Mouse (Mus musculus) gastrocnemius, adult 2 months (tissue): ENCODE data around the gene Plod2. TPM values are rescaled to one million over a fixed set of nuclear protein-coding genes. Genes with fewer than 3 reads are reported as not detected.
A peak's percentile ranks its signal among the peaks of the same experiment; 100 is the strongest.

ENCODE experiments used
- DNase-seq: peaks from one replicate; pipeline ENCODE4 v3.0.0; 2022
- H3K27ac ChIP-seq: fragments of 200-600 bp; 2 replicates; pipeline ENCODE4 v1.8.1; 2022; ENCODE audit warnings: mild to moderate bottlenecking
- H3K4me3 ChIP-seq: fragments of 200-600 bp; 2 replicates; pipeline ENCODE4 v1.8.1; 2022; ENCODE audit warnings: mild to moderate bottlenecking, moderate library complexity
- CTCF ChIP-seq: fragments of 200-600 bp; IDR thresholded peaks from 2 replicates; pipeline ENCODE4 v1.8.1; 2022; ENCODE audit warnings: antibody characterized with exemption, mild to moderate bottlenecking, moderate library complexity
- intact Hi-C: fragments of 180-260 bp; cut with DNase I; formaldehyde crosslinking; loops from one replicate; pipeline ENCODE4 v1.15.1; 2025
- total RNA-seq, 2 experiments: library from RNA; stranded (reverse); gene quantifications; 2 replicates each; pipeline ENCODE4 v1.2.3; 2021

Plod2 gene
- total RNA-seq, 2 experiments from 2014 or later: 1.8 to 6.6 TPM

GRCm38 (mm10) chr9:92594491-92594890 is 52.5 kb downstream of the Plod2 start:
- DNase-seq: no peak
- H3K4me3 ChIP-seq: no peak overlapping the region
- intact Hi-C loops: no loop called here
- H3K27ac ChIP-seq: no peak overlapping the region
- TF ChIP-seq CTCF: no peak

DNA sequence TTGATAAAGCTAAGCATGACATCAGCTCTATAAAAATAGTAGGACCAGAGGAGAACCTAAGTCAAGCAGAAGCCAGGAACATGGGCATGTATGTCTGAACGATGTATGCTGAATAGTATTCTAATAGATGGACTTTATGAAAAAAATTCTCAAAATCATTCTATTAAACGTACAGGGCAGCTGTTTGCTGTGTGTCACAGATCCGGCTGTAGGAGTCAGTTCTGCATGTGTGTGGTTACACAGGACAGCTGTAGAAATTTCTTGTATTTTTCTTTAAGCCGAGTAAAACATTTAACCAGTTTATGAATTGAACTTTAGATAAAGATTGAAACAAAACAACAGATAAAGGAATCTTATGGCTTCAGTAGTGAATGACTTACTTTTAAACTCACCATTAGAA is 53.3 kb downstream of the Plod2 start:
- no peak for TF ChIP-seq CTCF
- no peak overlapping the region for H3K27ac ChIP-seq
- no peak for DNase-seq
- no peak overlapping the region for H3K4me3 ChIP-seq
- intact Hi-C loops: loop anchor here (5.0 kb wide), 1 partner anchor 53 kb away; the partner anchor contains the start of gene Plod2

- DNase-seq: no peak
- Histone ChIP-seq H3K4me3 (no peak overlapping the region), H3K27ac (peak overlapping the region; percentile 67)
- intact Hi-C loops: loop anchor here (5.0 kb wide), 1 partner anchor 55 kb away; the partner anchor contains the start of gene Plod2
- no peak for TF ChIP-seq CTCF
Measured at GRCm38 (mm10) chr9:92596916-92597547, 55.0 kb downstream of the Plod2 start.

DNA sequence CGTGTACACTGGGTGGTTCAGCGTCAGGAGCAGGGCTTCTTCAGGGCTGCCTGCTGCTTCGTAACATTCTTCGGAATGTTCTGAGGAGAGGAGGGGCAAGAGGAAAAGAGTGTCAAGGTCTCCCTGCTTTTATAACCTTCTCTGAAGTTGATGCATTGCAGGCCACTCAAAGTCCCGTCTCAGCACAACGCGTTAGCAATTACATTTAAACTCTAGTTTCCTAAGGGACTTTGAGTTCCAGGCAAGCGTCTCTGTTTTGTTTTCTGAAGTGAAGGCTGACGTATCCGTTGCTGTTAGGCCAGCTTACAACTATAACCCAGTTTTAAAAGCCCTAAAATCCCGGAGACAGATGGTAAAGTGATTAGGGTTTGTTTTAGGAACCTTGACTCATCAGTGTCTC is 55.8 kb downstream of the Plod2 start:
- intact Hi-C loops: loop anchor here (5.0 kb wide), 1 partner anchor 55 kb away; the partner anchor contains the start of gene Plod2
- DNase-seq: peak; percentile 31
- Histone ChIP-seq H3K4me3 (no peak overlapping the region), H3K27ac (peak overlapping the region; percentile 67)
- no peak for TF ChIP-seq CTCF

- no peak overlapping the region for H3K27ac ChIP-seq
- intact Hi-C loops: loop anchor here (5.0 to 10.0 kb wide), 2 partner anchors 58 to 455 kb away; partner anchors contain the start of gene Plod2
- TF ChIP-seq CTCF: no peak
- DNase-seq: no peak
- H3K4me3 ChIP-seq: no peak overlapping the region
Measured at GRCm38 (mm10) chr9:92599940-92600538, 58.0 kb downstream of the Plod2 start.

GRCm38 (mm10) chr9:92601551-92601950 is 59.5 kb downstream of the Plod2 start:
- Histone ChIP-seq H3K27ac (no peak overlapping the region), H3K4me3 (no peak overlapping the region)
- DNase-seq: no peak
- intact Hi-C loops: loop anchor here (10.0 kb wide), 1 partner anchor 457 kb away; no protein-coding TSS in a partner anchor
- no peak for TF ChIP-seq CTCF

DNA sequence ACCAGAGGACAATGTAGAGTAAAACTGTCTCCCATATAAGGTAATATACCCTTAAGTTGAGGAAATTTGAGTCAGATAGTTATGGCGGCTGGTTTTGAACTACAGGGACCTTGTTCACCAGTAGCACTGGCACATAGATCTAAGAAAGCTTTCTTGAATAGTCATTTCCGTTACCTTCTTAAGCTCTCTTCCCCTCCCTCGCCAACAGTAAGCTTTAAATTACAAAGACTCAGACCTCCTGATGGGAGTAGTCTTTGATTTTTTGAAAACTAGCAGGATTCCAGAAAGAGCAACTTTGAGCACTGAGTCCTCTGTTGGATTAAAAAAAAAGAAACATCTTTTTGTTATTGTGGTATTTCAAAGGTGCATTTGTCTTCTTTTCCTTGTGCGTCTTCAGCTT is 61.5 kb downstream of the Plod2 start:
- intact Hi-C loops: loop anchor here (10.0 kb wide), 1 partner anchor 459 kb away; no protein-coding TSS in a partner anchor
- TF ChIP-seq CTCF: no peak
- H3K27ac ChIP-seq: no peak overlapping the region
- H3K4me3 ChIP-seq: no peak overlapping the region
- no peak for DNase-seq

DNA sequence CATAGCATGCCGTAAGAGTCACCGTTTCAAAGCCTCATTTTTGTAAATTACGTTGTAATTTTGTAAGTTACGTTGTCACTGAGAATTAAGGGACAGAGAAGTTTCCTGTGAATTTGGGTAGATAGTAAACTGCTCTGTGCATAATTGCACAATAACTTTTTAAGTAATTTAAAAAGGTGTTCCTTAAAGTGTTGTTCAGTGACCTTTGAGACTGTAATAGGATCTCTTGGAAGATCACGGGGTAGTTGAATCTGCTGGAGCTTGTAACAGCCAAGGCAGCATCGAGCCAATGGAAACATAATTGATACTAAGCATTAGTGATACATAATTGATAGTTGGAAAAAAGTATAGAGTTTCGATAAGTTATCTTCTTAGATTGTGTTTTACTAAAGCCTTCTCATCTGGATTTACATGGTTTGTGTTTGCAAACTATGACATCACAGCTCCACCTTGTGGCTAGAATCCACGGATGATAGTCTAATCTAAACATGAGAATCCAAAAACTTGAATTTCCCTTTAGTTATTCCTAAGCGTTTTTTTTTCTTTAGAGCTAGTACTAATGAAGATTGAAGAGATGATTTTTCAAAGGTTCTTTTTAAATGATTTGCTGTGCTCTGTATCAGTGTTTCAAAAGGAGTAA is 68.7 kb downstream of the Plod2 start:
- Histone ChIP-seq H3K4me3 (peak overlapping the region; percentile 42), H3K27ac (no peak overlapping the region)
- TF ChIP-seq CTCF: peak; percentile 78
- intact Hi-C loops: loop anchor here (1.0 to 10.0 kb wide), 3 partner anchors 111 to 393 kb away; no protein-coding TSS in a partner anchor
- DNase-seq: peak; percentile 39

DNA sequence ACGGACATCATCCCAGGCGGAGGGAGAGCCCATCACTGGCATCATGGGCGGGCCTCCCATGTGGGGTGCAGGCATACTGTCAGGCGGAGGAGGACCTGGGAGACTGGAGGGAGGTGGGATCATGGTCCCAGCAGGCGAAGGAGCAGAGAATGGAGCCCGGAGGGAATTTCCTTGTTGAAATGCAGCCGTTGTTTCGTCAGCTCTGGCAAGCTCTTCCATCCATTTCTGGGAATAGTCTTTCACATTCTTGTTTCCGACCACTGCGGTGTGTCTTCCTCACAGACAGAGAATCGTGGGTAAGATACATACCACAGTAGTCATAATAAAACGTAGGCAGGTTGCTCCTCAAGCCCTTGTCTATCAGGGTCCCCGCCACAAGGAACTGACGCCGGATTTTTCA is 70.6 kb downstream of the Plod2 start:
- TF ChIP-seq CTCF: no peak
- intact Hi-C loops: loop anchor here (5.0 to 10.0 kb wide), 2 partner anchors 262 to 395 kb away; no protein-coding TSS in a partner anchor
- H3K27ac ChIP-seq: peak overlapping the region; percentile 59
- DNase-seq: peak; percentile 24
- no peak overlapping the region for H3K4me3 ChIP-seq

DNA sequence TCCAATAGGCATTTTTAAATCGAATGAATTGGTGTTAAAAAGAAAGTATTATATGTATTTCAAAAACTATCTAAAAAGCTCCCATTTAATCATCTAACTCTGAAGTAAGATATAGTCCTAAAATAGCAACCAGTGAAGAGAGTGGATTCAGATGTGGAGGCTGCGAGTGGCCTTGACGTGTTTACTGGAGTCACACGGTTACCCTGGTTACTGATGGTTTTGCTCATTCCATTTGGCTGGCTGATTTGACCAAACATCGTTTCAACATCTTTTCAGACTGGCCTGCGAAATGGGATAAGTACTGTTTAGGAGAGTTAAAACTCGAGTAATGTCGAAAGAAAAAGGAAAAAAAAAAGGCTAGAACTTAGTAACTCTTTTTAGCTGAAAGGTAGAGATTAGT is 71.2 kb downstream of the Plod2 start:
- peak overlapping the region; percentile 59 for H3K27ac ChIP-seq
- no peak overlapping the region for H3K4me3 ChIP-seq
- DNase-seq: peak; percentile 22
- no peak for TF ChIP-seq CTCF
- intact Hi-C loops: loop anchor here (5.0 to 10.0 kb wide), 2 partner anchors 262 to 396 kb away; no protein-coding TSS in a partner anchor

GRCm38 (mm10) chr9:92616418-92616817 is 74.4 kb downstream of the Plod2 start:
- H3K27ac ChIP-seq: no peak overlapping the region
- no peak overlapping the region for H3K4me3 ChIP-seq
- no peak for TF ChIP-seq CTCF
- intact Hi-C loops: loop anchor here (10.0 kb wide), 1 partner anchor 258 kb away; no protein-coding TSS in a partner anchor
- DNase-seq: no peak

DNA sequence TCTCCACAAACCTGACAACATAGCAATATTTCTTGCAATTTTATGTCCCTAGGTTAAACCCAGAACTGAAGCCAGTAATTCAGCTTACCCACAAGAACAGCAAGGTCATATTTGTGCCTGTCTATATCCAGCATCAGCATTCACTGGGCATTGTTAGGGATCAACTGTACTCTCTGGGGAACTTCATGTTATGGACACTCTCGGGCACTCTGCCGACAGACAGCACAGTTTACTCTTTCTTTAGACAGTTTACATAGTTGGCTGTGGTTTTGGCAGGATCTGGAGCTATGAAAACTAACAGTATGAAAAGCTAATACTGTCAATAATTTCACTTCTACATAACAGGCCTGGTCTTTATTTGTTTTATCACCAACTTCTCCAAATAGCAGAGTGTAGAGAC is 75.4 kb downstream of the Plod2 start:
- intact Hi-C loops: loop anchor here (10.0 kb wide), 1 partner anchor 257 kb away; no protein-coding TSS in a partner anchor
- Histone ChIP-seq H3K4me3 (no peak overlapping the region), H3K27ac (no peak overlapping the region)
- TF ChIP-seq CTCF: no peak
- no peak for DNase-seq

DNA sequence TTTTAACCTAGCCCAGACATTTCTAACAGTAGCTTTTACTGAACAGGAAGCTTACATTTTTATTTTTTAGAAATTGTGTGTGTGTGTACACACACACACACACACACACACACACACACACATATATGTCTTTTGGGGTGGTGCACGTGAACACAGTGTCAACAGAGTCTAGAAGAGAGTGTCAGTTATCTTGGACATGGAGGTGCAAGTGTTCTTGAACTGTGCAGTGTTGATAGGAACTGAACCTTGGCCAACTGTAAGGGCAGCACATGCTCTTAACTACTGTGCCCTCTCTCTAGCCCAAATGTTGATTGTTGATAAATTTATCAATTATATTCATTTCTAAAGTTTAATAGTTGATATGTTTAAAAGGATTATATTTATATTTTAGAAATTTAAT is 78.1 kb downstream of the Plod2 start:
- H3K27ac ChIP-seq: no peak overlapping the region
- no peak overlapping the region for H3K4me3 ChIP-seq
- TF ChIP-seq CTCF: no peak
- intact Hi-C loops: no loop called here
- DNase-seq: no peak
